Mouse (Mus musculus): ENCODE results near the gene Nceh1. TPM values are rescaled to one million over a fixed set of nuclear protein-coding genes. Genes with fewer than 3 reads are reported as not detected.
A peak's percentile ranks its signal among the peaks of the same experiment; 100 is the strongest.

Nceh1 gene
- polyA plus RNA-seq, 1 experiment, result 92.6 TPM

- peaks cover 2% of the 10 kb centered on the region; the same call in 1 of the 2 replicates for H3K4me1 ChIP-seq (ENCODE audit: control insufficient read depth, insufficient read depth, low read length)
- TF ChIP-seq CTCF (IDR thresholded peaks at IDR 0.05; ENCODE audit: insufficient read depth, low read length) (no peak), POLR2A (IDR thresholded peaks at IDR 0.05; ENCODE audit: borderline replicate concordance, extremely low read depth, low read depth, low read length) (no peak)
- WGBS, result 50% methylated on average over 9 of the region's 9 CpGs
- peak; percentile 25 for DNase-seq
- H3K4me3 ChIP-seq (replicated peaks; ENCODE audit: extremely low read depth, low read depth, low read length), result no peak overlapping the region
Observed at GRCm38 (mm10) chr3:27155856-27156593, 26.7 kb upstream of the Nceh1 start.

- peak; percentile 16 for DNase-seq
- no peak overlapping the region for H3K4me3 ChIP-seq (replicated peaks; ENCODE audit: extremely low read depth, low read depth, low read length)
- no peak for TF ChIP-seq CTCF (IDR thresholded peaks at IDR 0.05; ENCODE audit: insufficient read depth, low read length)
- H3K4me1 ChIP-seq (ENCODE audit: control insufficient read depth, insufficient read depth, low read length), result peaks cover 2% of the 10 kb centered on the region; the same call in 1 of the 2 replicates
- WGBS, result 53% methylated on average over 3 of the region's 3 CpGs
Observed at GRCm38 (mm10) chr3:27156594-27156949, 26.2 kb upstream of the Nceh1 start.

GRCm38 (mm10) chr3:27158910-27159309, 23.9 kb upstream of the Nceh1 start:
- WGBS, result 55% methylated on average over 4 of the region's 4 CpGs
- TF ChIP-seq POLR2A (IDR thresholded peaks at IDR 0.05; ENCODE audit: borderline replicate concordance, extremely low read depth, low read depth, low read length), result no peak
- TF ChIP-seq CTCF (IDR thresholded peaks at IDR 0.05; ENCODE audit: insufficient read depth, low read length), result no peak
- DNase-seq, result no peak
- Histone ChIP-seq H3K4me1 (ENCODE audit: control insufficient read depth, insufficient read depth, low read length) (peaks cover 2% of the 10 kb centered on the region; the same call in 1 of the 2 replicates), H3K4me3 (replicated peaks; ENCODE audit: extremely low read depth, low read depth, low read length) (no peak overlapping the region)

- TF ChIP-seq POLR2A (IDR thresholded peaks at IDR 0.05; ENCODE audit: borderline replicate concordance, extremely low read depth, low read depth, low read length), result no peak
- TF ChIP-seq CTCF (IDR thresholded peaks at IDR 0.05; ENCODE audit: insufficient read depth, low read length), result no peak
- DNase-seq, result no peak
- WGBS, result 79% methylated on average over 6 of the region's 6 CpGs
- Histone ChIP-seq H3K4me3 (replicated peaks; ENCODE audit: extremely low read depth, low read depth, low read length) (no peak overlapping the region), H3K4me1 (ENCODE audit: control insufficient read depth, insufficient read depth, low read length) (no peaks in the 10 kb centered on the region)
Observed at GRCm38 (mm10) chr3:27161645-27162409, 20.9 kb upstream of the Nceh1 start.

GRCm38 (mm10) chr3:27162410-27162804, 20.4 kb upstream of the Nceh1 start:
- no peak for DNase-seq
- 59% methylated on average over 2 of the region's 2 CpGs for WGBS
- H3K4me3 ChIP-seq (replicated peaks; ENCODE audit: extremely low read depth, low read depth, low read length), result no peak overlapping the region
- H3K4me1 ChIP-seq (ENCODE audit: control insufficient read depth, insufficient read depth, low read length), result no peaks in the 10 kb centered on the region
- TF ChIP-seq POLR2A (IDR thresholded peaks at IDR 0.05; ENCODE audit: borderline replicate concordance, extremely low read depth, low read depth, low read length) (no peak), CTCF (IDR thresholded peaks at IDR 0.05; ENCODE audit: insufficient read depth, low read length) (no peak)

GRCm38 (mm10) chr3:27165481-27166065, 17.2 kb upstream of the Nceh1 start:
- Histone ChIP-seq H3K4me3 (replicated peaks; ENCODE audit: extremely low read depth, low read depth, low read length) (no peak overlapping the region), H3K4me1 (ENCODE audit: control insufficient read depth, insufficient read depth, low read length) (no peaks in the 10 kb centered on the region)
- no peak for DNase-seq
- TF ChIP-seq POLR2A (IDR thresholded peaks at IDR 0.05; ENCODE audit: borderline replicate concordance, extremely low read depth, low read depth, low read length), result no peak
- no peak for TF ChIP-seq CTCF (IDR thresholded peaks at IDR 0.05; ENCODE audit: insufficient read depth, low read length)
- WGBS, result 88% methylated on average over 3 of the region's 3 CpGs

GRCm38 (mm10) chr3:27170257-27170656, 12.5 kb upstream of the Nceh1 start:
- 73% methylated on average over 1 of the region's 1 CpGs for WGBS
- Histone ChIP-seq H3K4me1 (ENCODE audit: control insufficient read depth, insufficient read depth, low read length) (no peaks in the 10 kb centered on the region), H3K4me3 (replicated peaks; ENCODE audit: extremely low read depth, low read depth, low read length) (no peak overlapping the region)
- DNase-seq, result no peak
- TF ChIP-seq CTCF (IDR thresholded peaks at IDR 0.05; ENCODE audit: insufficient read depth, low read length) (no peak), POLR2A (IDR thresholded peaks at IDR 0.05; ENCODE audit: borderline replicate concordance, extremely low read depth, low read depth, low read length) (no peak)

- no peak overlapping the region for H3K4me3 ChIP-seq (replicated peaks; ENCODE audit: extremely low read depth, low read depth, low read length)
- TF ChIP-seq POLR2A (IDR thresholded peaks at IDR 0.05; ENCODE audit: borderline replicate concordance, extremely low read depth, low read depth, low read length) (no peak), CTCF (IDR thresholded peaks at IDR 0.05; ENCODE audit: insufficient read depth, low read length) (no peak)
- no peak for DNase-seq
- 85% methylated on average over 8 of the region's 8 CpGs for WGBS
- H3K4me1 ChIP-seq (ENCODE audit: control insufficient read depth, insufficient read depth, low read length), result no peaks in the 10 kb centered on the region
Observed at GRCm38 (mm10) chr3:27179711-27180110, 3.1 kb upstream of the Nceh1 start.

- no peak for TF ChIP-seq POLR2A (IDR thresholded peaks at IDR 0.05; ENCODE audit: borderline replicate concordance, extremely low read depth, low read depth, low read length)
- TF ChIP-seq CTCF (IDR thresholded peaks at IDR 0.05; ENCODE audit: insufficient read depth, low read length), result no peak
- H3K4me1 ChIP-seq (ENCODE audit: control insufficient read depth, insufficient read depth, low read length), result no peaks in the 10 kb centered on the region; the same call in 1 of the 2 replicates
- peak overlapping the region; percentile 76 for H3K4me3 ChIP-seq (replicated peaks; ENCODE audit: extremely low read depth, low read depth, low read length)
- WGBS, result 12% methylated on average over 19 of the region's 19 CpGs
- DNase-seq, result peak; percentile 41
Observed at GRCm38 (mm10) chr3:27183601-27184175, 923 bp downstream of the Nceh1 start.

All from lung, adult 2 months (tissue).